Mouse (Mus musculus): Measurements from ENCODE around the gene Gm6657. TPM values are rescaled to one million over a fixed set of nuclear protein-coding genes. Genes with fewer than 3 reads are reported as not detected.

Gm6657 gene
- polyA plus RNA-seq, 1 experiment from 2014 or later = not detected

GRCm38 (mm10) chr12:78219191-78219825 lies 25.3 kb downstream of the Gm6657 start:
- no peak for ATAC-seq (replicated peaks)
- H3K4me3 ChIP-seq = no peak overlapping the region
- H3K9ac ChIP-seq = no peak overlapping the region
- no peak overlapping the region for H3K27ac ChIP-seq
- H3K27me3 ChIP-seq (replicated peaks) = no peaks in the 10 kb centered on the region
- H3K4me1 ChIP-seq = no peaks in the 10 kb centered on the region
- H3K4me2 ChIP-seq = no peak overlapping the region
- H3K9me3 ChIP-seq = no peaks in the 10 kb centered on the region
- H3K36me3 ChIP-seq (replicated peaks) = no peaks in the 10 kb centered on the region
- WGBS = 89% methylated on average over 4 of the region's 4 CpGs

- under 1% methylated on average over 70 of the region's 70 CpGs for WGBS
- H3K4me2 ChIP-seq = peak within 1 kb of the TSS; percentile 71
- H3K9me3 ChIP-seq = no peaks in the 10 kb centered on the region
- H3K27ac ChIP-seq = peak within 1 kb of the TSS; percentile 99
- H3K27me3 ChIP-seq (replicated peaks) = no peaks in the 10 kb centered on the region
- peak within 1 kb of the TSS; percentile 88 for H3K9ac ChIP-seq
- peaks cover 10% of the 10 kb centered on the region; the same call in 1 of the 2 replicates for H3K4me1 ChIP-seq
- H3K4me3 ChIP-seq = peak within 1 kb of the TSS; percentile 89
- peak; percentile 98 for ATAC-seq (replicated peaks)
- no peaks in the 10 kb centered on the region for H3K36me3 ChIP-seq (replicated peaks)
These were observed 31.9 kb downstream of the Gm6657 start, which contains the start of gene Gphn for GRCm38 (mm10) chr12:78225707-78226518. Gene Gphn, plus strand, starts transcription at chr12:78226379.

- Histone ChIP-seq H3K27ac (peak overlapping the region; percentile 99), H3K4me1 (peaks cover 10% of the 10 kb centered on the region; the same call in 1 of the 2 replicates), H3K36me3 (replicated peaks) (no peaks in the 10 kb centered on the region), H3K4me2 (peak overlapping the region; percentile 71), H3K9ac (peak overlapping the region; percentile 88), H3K4me3 (peak overlapping the region; percentile 89), H3K27me3 (replicated peaks) (no peaks in the 10 kb centered on the region), H3K9me3 (no peaks in the 10 kb centered on the region)
- under 1% methylated on average over 44 of the region's 48 CpGs for WGBS
- ATAC-seq (replicated peaks) = peak; percentile 93
These were observed 32.5 kb downstream of the Gm6657 start for GRCm38 (mm10) chr12:78226519-78226875.

- H3K4me2 ChIP-seq = peak overlapping the region; percentile 71
- ATAC-seq (replicated peaks) = peak; percentile 48
These were observed 33.2 kb downstream of the Gm6657 start for GRCm38 (mm10) chr12:78227021-78227932.

GRCm38 (mm10) chr12:78228139-78228538 lies 34.1 kb downstream of the Gm6657 start:
- Histone ChIP-seq H3K4me2 (peak overlapping the region; percentile 71), H3K4me1 (peaks cover 10% of the 10 kb centered on the region; the same call in 1 of the 2 replicates), H3K27me3 (replicated peaks) (no peaks in the 10 kb centered on the region), H3K36me3 (replicated peaks) (no peaks in the 10 kb centered on the region), H3K9ac (peak overlapping the region; percentile 88; the same call in 1 of the 2 replicates), H3K27ac (0 out of 2 replicates have a peak overlapping the region, but pooled peaks have one; percentile 99), H3K4me3 (peak overlapping the region; percentile 89), H3K9me3 (no peaks in the 10 kb centered on the region)
- WGBS = 41% methylated on average over 4 of the region's 4 CpGs
- ATAC-seq (replicated peaks) = no peak

More at GRCm38 (mm10) chr12:78227021-78227932, 33.2 kb downstream of the Gm6657 start:
- no peaks in the 10 kb centered on the region for H3K36me3 ChIP-seq (replicated peaks)
- peak overlapping the region; percentile 89 for H3K4me3 ChIP-seq
- WGBS = under 1% methylated on average over 51 of the region's 57 CpGs
- no peaks in the 10 kb centered on the region for H3K9me3 ChIP-seq
- peak overlapping the region; percentile 88 for H3K9ac ChIP-seq
- no peaks in the 10 kb centered on the region for H3K27me3 ChIP-seq (replicated peaks)
- H3K4me1 ChIP-seq = peaks cover 10% of the 10 kb centered on the region; the same call in 1 of the 2 replicates
- H3K27ac ChIP-seq = peak overlapping the region; percentile 99

- Histone ChIP-seq H3K27ac (no peak overlapping the region), H3K4me2 (no peak overlapping the region), H3K36me3 (replicated peaks) (no peaks in the 10 kb centered on the region), H3K9me3 (no peaks in the 10 kb centered on the region), H3K4me3 (no peak overlapping the region), H3K27me3 (replicated peaks) (no peaks in the 10 kb centered on the region), H3K9ac (no peak overlapping the region), H3K4me1 (peaks cover 10% of the 10 kb centered on the region; the same call in 1 of the 2 replicates)
- ATAC-seq (replicated peaks) = no peak
These were observed 38.5 kb downstream of the Gm6657 start for GRCm38 (mm10) chr12:78232560-78232959.

- ATAC-seq (replicated peaks) = no peak
- Histone ChIP-seq H3K27me3 (replicated peaks) (no peaks in the 10 kb centered on the region), H3K9ac (no peak overlapping the region), H3K4me3 (no peak overlapping the region), H3K4me2 (no peak overlapping the region), H3K4me1 (no peaks in the 10 kb centered on the region), H3K36me3 (replicated peaks) (no peaks in the 10 kb centered on the region), H3K27ac (no peak overlapping the region), H3K9me3 (no peaks in the 10 kb centered on the region)
- WGBS = 70% methylated on average over 1 of the region's 1 CpGs
These were observed 54.3 kb downstream of the Gm6657 start for GRCm38 (mm10) chr12:78248366-78248765.

GRCm38 (mm10) chr12:78249151-78249550 lies 55.1 kb downstream of the Gm6657 start:
- Histone ChIP-seq H3K4me1 (no peaks in the 10 kb centered on the region), H3K9me3 (no peaks in the 10 kb centered on the region), H3K9ac (no peak overlapping the region), H3K4me3 (no peak overlapping the region), H3K4me2 (no peak overlapping the region), H3K27ac (no peak overlapping the region), H3K27me3 (replicated peaks) (no peaks in the 10 kb centered on the region), H3K36me3 (replicated peaks) (no peaks in the 10 kb centered on the region)
- no peak for ATAC-seq (replicated peaks)

Other genes with a start within 250 kb of the Gm6657 start
- gene Gphn, start 32.1 kb downstream of the Gm6657 start, polyA plus RNA-seq (2015; fragmentation: Nextera tagmentation; extraction: Ambion mirVana) = 51.4 and 55.7 TPM in 2 replicates

Data from midbrain, embryonic 15.5 days (tissue).